Mouse (Mus musculus) testis, adult 2 months (tissue): ENCODE results near the gene Pak7.

Source experiments
- CTCF ChIP-seq: fragments of 200-500 bp; IDR thresholded peaks from 2 replicates; pipeline ENCODE4 v1.5.1; 2012; ENCODE audit warnings: low read depth, mild to moderate bottlenecking, inconsistent platforms, low read length, moderate library complexity; ENCODE audit not compliant: control insufficient read depth, insufficient read depth, insufficient replicate concordance
- POLR2A ChIP-seq: fragments of 200-500 bp; IDR thresholded peaks from 2 replicates; pipeline ENCODE4 v1.6.1; 2012; ENCODE audit warnings: low read depth, mild to moderate bottlenecking, inconsistent platforms, low read length, moderate library complexity; ENCODE audit not compliant: control insufficient read depth

DNA sequence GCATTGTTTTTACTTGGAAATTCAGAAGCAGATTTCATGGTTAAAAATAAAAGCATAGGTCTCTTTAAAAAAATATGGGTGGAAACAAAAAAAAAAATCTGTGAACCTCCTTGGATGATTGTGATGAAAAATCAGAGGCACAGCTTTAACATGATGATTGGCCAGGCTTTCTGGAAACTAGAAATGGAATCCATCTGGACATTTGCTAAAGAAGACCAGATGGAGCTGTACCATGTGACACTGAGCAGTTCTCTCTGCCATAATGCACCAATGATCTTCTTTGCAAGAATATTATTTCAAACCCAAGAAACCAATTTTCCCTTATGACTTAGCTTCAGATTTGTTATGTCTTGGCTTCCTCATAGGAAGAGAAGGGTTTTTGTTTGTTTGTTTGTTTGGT lies 28.6 kb upstream of the Pak7 start:
- no peak for TF ChIP-seq CTCF
- TF ChIP-seq POLR2A = no peak
